Mouse (Mus musculus) MN1 (cell line): Measurements from ENCODE around the gene Mfsd2b.

Experiments used
- DNase-seq: peaks from one replicate; pipeline ENCODE4 v3.0.0-alpha.2; 2016; ENCODE audit warnings: low spot score

The Mfsd2b gene

GRCm38 (mm10) chr12:4813636-4814035 lies 60.5 kb downstream of the Mfsd2b start:
- no peak for DNase-seq
